Mouse (Mus musculus) gastrocnemius, adult 2 months (tissue): Measurements from ENCODE around the gene Loxl3. TPM values are rescaled to one million over a fixed set of nuclear protein-coding genes. Genes with fewer than 3 reads are reported as not detected.

ENCODE experiments used
- DNase-seq: peaks from one replicate; pipeline ENCODE4 v3.0.0; 2022
- H3K27ac ChIP-seq: fragments of 200-600 bp; 2 replicates; pipeline ENCODE4 v1.8.1; 2022; ENCODE audit warnings: mild to moderate bottlenecking
- H3K4me3 ChIP-seq: fragments of 200-600 bp; 2 replicates; pipeline ENCODE4 v1.8.1; 2022; ENCODE audit warnings: mild to moderate bottlenecking, moderate library complexity
- CTCF ChIP-seq: fragments of 200-600 bp; IDR thresholded peaks from 2 replicates; pipeline ENCODE4 v1.8.1; 2022; ENCODE audit warnings: antibody characterized with exemption, mild to moderate bottlenecking, moderate library complexity
- intact Hi-C: fragments of 180-260 bp; cut with DNase I; formaldehyde crosslinking; loops from one replicate; pipeline ENCODE4 v1.15.1; 2025
- total RNA-seq, 2 experiments: library from RNA; stranded (reverse); gene quantifications; 2 replicates each; pipeline ENCODE4 v1.2.3; 2021

Gene Loxl3
- total RNA-seq, 2 experiments from 2014 or later: 2.1 to 3.5 TPM

DNA sequence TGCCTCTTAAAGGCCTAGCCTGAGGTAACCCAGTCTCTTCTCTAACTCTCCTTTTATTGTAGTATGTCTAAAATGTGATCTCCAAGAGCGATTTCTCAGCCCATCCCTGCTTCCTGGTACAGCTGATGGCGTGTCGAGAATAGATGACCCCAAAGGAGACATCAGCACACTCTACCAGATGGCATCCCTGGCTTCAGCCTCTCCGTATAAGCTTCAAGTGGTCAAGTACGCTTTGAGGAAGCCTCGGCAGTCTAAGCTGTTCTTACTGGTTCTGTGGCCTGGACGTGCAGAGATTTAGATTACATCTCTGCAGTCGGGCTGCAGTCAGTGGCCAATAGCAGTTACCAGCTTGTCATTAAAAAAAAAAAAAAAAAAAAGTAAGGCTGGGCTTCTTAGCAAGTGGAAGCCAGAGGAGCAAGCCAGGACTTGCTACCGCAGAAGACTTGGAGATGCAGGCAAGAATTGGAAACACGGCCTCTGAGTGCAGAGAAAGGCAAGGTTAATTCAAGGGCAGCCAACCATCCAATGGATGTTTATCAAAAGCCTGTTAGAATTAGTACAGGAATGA, 28.4 kb upstream of the Loxl3 start:
- no peak overlapping the region for H3K4me3 ChIP-seq
- DNase-seq: no peak
- peak overlapping the region; percentile 48 for H3K27ac ChIP-seq
- no peak for TF ChIP-seq CTCF
- intact Hi-C loops: no loop called here

DNA sequence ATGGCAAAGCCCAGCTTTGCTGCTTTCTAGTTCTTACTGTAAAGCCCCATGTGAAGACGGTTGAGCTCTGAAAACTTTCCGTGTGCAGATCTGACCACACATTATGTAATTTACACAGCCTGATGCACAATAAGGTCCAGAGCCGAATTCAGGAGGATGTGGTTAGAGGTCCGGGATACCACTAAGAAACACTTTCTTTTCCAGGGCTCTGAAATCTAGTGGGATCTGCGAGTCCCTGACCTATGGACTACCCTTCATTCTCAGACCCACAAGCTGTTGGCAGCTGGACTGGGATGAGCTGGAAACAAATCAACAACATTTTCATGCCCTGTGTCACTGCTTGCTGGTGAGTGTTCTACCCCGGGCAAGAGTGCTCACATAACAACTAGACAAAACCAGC, 27.9 kb upstream of the Loxl3 start:
- no peak for TF ChIP-seq CTCF
- DNase-seq: no peak
- intact Hi-C loops: no loop called here
- H3K4me3 ChIP-seq: no peak overlapping the region
- peak overlapping the region; percentile 48 for H3K27ac ChIP-seq

DNA sequence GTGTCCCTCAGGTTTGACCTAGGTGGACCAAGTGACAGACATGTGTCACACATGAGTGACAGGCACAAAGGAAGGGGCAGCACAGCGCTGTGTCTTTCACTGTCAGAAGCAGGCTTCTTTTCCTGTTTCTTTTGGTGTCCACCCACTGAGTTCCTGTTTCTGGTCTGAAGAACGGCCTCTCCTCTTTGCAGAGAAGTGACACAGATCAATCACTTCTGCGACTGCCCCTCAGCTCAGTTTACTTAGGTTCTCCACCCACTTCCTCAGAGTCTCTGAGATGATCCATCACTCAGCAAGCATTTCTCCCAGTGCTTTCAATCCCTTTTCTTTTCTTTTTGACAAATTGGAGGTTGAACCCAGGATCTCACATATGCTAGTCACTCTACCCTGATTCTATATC, 25.3 kb upstream of the Loxl3 start:
- Histone ChIP-seq H3K4me3 (no peak overlapping the region), H3K27ac (no peak overlapping the region)
- no peak for TF ChIP-seq CTCF
- intact Hi-C loops: no loop called here
- DNase-seq: no peak

DNA sequence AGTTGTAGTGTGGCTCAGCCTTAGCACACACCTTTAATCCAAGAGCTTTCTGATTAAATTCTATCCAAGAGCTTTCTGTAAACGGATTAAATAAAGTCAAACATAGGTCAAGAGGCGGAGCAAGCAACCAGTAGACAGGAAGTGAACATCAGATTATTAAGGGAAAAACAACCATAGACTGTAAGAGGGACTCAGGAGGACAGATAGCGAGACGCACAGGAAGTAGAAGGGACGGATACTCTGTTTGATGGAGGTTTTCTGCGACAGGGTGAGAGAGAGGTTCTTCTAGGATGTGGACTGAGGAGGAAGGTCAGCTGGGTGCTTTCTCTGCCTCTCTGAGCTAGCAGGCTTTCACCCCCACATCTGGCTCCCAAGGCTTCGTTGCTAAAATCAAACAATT, 24.0 kb upstream of the Loxl3 start:
- intact Hi-C loops: no loop called here
- no peak overlapping the region for H3K27ac ChIP-seq
- H3K4me3 ChIP-seq: no peak overlapping the region
- no peak for DNase-seq
- TF ChIP-seq CTCF: no peak

DNA sequence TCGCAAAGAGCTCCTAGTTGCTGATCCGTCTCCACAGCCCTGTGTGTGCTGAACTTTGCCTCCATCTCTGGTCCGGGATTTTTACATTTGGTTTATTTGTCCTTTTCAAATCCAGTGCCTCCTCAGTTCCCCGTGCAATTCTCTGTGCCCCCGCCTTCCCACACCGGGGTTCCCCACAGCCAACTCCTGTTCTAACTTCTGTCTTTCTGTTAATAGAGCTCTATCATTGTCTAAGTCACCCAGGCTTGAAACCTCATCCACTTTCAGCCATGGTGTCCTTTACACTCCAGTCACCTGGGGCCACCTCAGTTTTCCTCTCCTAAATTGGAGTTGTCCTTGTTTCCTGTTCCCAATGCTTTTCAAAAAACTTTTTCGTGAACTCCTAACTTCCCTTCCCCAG, 22.7 kb upstream of the Loxl3 start:
- DNase-seq: no peak
- TF ChIP-seq CTCF: no peak
- intact Hi-C loops: no loop called here
- H3K4me3 ChIP-seq: no peak overlapping the region
- no peak overlapping the region for H3K27ac ChIP-seq

DNA sequence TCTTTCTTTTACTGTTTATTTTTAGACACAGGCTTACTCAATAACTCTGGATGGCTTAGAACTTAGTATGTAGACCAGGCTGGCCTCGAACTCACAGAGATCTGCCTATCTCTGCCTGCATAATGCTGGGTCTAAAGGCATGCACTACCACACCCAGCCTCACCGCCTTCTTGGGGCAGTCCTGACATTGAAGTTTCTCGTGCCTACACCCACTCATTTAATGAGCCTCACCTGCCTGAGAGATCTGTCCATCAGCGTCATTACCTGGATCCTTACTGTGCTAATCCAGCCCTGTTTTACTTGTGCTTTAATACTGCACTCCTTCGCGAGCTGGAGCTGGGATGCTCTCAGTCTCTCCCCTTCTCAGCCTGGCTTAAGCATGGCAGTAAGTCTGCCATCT, 22.2 kb upstream of the Loxl3 start:
- no peak overlapping the region for H3K4me3 ChIP-seq
- no peak overlapping the region for H3K27ac ChIP-seq
- intact Hi-C loops: no loop called here
- DNase-seq: no peak
- TF ChIP-seq CTCF: no peak

DNA sequence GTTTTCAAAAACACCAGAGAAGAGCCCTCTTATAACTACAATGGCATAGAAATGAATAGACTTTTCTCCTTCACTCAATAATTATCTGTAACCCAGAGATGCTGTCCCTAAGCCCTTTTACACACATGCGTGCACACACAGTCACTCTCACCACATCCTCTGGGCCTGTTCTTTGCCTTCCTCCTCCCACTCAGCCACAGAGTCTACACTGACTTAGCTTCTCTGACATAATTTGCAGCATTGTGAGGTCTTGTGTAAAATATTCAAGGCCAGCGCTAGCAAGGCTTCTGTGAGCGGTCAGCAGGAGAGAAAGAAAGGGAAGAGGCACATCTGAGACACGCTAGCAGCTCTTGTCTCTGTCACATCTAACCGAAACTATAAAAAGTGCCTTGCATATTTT, 20.5 kb upstream of the Loxl3 start:
- Histone ChIP-seq H3K4me3 (no peak overlapping the region), H3K27ac (peak overlapping the region; percentile 86)
- intact Hi-C loops: no loop called here
- TF ChIP-seq CTCF: no peak
- DNase-seq: no peak

DNA sequence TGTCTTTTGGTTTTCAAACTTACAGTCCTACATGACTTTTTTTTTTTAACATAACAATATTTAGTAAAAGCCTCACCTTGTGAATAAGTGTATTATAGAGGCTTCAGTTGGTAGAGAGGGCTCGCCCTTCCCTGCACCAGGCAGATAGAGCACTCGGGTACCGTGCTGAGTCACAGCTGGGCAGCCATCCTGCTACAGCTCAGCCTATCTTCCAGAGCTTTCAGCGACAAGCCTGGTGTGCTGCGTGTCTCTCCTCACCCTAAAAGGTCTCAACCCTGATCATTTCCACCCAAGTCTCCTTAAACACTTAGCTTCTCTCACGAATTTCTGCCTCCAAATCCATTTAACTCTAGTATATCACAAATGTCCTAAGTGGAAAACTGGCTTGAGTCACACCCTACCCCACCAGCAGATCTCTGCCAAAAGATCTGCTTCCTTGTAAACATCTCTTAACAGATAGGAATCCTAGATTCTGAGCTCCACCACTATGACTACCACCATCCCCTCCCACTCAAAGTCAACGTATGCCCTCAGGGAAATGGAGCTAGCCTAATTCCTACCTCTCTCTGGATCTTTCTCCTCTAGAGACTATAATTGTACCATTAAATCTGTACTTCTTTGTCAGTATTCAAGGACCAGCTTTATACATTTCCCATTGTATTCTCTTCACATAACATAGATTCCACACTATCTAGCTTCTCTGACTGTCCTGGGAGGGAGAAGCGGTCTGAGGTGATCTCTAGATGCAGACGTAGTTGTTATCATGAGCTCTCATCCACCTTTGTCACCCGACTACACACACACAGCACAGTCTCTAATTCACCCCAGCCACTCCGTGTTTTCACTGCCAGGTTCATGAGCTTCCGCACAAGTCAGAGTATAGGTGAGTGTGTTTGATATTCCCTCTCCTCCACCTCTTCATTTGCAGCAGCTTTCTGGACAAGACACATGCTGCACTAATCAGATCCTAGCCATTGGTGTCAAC, 19.2 kb upstream of the Loxl3 start:
- H3K4me3 ChIP-seq: no peak overlapping the region

GRCm38 (mm10) chr6:83015749-83016148, 18.2 kb upstream of the Loxl3 start:
- no peak overlapping the region for H3K4me3 ChIP-seq
- DNase-seq: no peak
- no peak for TF ChIP-seq CTCF
- H3K27ac ChIP-seq: peak overlapping the region; percentile 86
- intact Hi-C loops: no loop called here

More for the DNA sequence above, 19.2 kb upstream of the Loxl3 start:
- no peak for TF ChIP-seq CTCF
- intact Hi-C loops: no loop called here
- DNase-seq: no peak
- peak overlapping the region; percentile 86 for H3K27ac ChIP-seq

GRCm38 (mm10) chr6:83017190-83017589, 16.8 kb upstream of the Loxl3 start:
- Histone ChIP-seq H3K27ac (peak overlapping the region; percentile 86), H3K4me3 (no peak overlapping the region)
- peak; percentile 77 for DNase-seq
- intact Hi-C loops: no loop called here
- TF ChIP-seq CTCF: no peak

DNA sequence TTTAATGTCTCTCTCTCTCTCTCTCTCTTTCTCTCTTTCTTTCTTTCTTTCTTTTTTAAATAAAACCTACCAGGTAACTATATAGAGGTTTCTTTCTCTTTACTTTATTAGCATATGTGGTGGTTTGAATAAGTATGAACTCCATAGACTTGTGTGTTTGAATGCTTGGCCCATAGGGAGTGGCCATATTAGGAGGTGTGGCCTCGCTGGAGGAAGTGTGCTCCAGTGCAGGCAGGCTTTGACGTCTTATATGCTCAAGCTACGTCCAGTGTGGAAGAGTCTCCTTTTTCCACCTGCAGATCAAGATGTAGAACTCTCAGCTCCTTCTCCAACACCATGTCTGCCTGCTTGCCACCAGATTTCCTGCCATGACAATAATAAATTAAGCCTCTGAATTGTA, 14.9 kb upstream of the Loxl3 start:
- DNase-seq: no peak
- no peak overlapping the region for H3K27ac ChIP-seq
- H3K4me3 ChIP-seq: no peak overlapping the region
- intact Hi-C loops: no loop called here
- TF ChIP-seq CTCF: no peak

DNA sequence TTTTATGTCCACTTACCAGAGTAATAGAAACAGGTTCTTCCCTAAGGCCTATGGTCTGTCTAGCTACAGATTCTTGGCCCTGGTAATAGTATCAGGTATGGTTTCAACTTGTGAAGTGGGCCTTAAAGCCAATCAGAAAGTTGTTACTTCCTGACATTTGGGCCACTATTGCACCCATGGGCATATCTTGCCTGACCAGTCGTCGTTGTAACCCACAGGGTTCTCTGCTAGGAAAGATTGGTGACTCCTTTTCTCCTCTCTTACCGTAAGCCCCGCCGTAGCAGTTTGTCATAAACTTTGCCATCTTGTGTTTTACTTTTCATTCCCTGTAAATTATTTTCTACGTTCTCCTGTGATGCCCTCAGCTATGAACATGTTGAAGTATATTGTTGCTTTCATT, 13.9 kb upstream of the Loxl3 start:
- no peak overlapping the region for H3K4me3 ChIP-seq
- intact Hi-C loops: no loop called here
- DNase-seq: no peak
- H3K27ac ChIP-seq: peak overlapping the region; percentile 41; the same call in 1 of the 2 replicates
- TF ChIP-seq CTCF: no peak

- no peak for DNase-seq
- Histone ChIP-seq H3K4me3 (no peak overlapping the region), H3K27ac (peak overlapping the region; percentile 67)
- TF ChIP-seq CTCF: no peak
- intact Hi-C loops: no loop called here
These were observed 13.0 kb upstream of the Loxl3 start for GRCm38 (mm10) chr6:83020836-83021593.
